Mouse (Mus musculus) MEL (cell line): Measurements from ENCODE around the gene Tuba3b. TPM values are rescaled to one million over a fixed set of nuclear protein-coding genes. Genes with fewer than 3 reads are reported as not detected.

Source experiments
- DNase-seq: peaks from one replicate; pipeline ENCODE4 v3.0.0; 2011; ENCODE audit warnings: low read depth, low spot score
- H3K27ac ChIP-seq: 2 replicates; pipeline ENCODE4 v1.5.1; 2012; ENCODE audit warnings: low read depth, mild to moderate bottlenecking, control low read depth, low read length, moderate library complexity; ENCODE audit not compliant: control insufficient read depth
- H3K27me3 ChIP-seq, 2 experiments: fragments of 150-350 bp in 1 of 2; sonication (generic) in 1 of 2; 2 replicates each; pipeline ENCODE4 v1.6.1; 2012; ENCODE audit warnings: low read length in 2 of 2, mild to moderate bottlenecking in 2 of 2, improper control_type of control experiment in 1 of 2, moderate library complexity in 1 of 2; ENCODE audit not compliant: insufficient read depth in 2 of 2, control insufficient read depth in 1 of 2
- H3K36me3 ChIP-seq, 2 experiments: 2 replicates each; pipeline ENCODE4 v1.6.1; 2012 to 2014; ENCODE audit warnings: low read length in 2 of 2, improper control_type of control experiment in 1 of 2, inconsistent platforms in 1 of 2, mild to moderate bottlenecking in 1 of 2; ENCODE audit not compliant: insufficient read depth in 2 of 2, control insufficient read depth in 1 of 2
- H3K4me1 ChIP-seq, 2 experiments: fragments of 150-350 bp in 1 of 2; sonication (generic) in 1 of 2; 2 replicates each; pipeline ENCODE4 v1.6.1; 2012; ENCODE audit warnings: low read length in 2 of 2, improper control_type of control experiment in 1 of 2, mild to moderate bottlenecking in 1 of 2; ENCODE audit not compliant: insufficient read depth in 2 of 2, control insufficient read depth in 1 of 2
- H3K4me3 ChIP-seq, 2 experiments: fragments of 150-350 bp in 1 of 2; sonication (generic) in 1 of 2; 2 replicates each; pipeline ENCODE4 v1.5.1; 2012; ENCODE audit warnings: low read depth in 2 of 2, low read length in 2 of 2, mild to moderate bottlenecking in 2 of 2, moderate library complexity in 2 of 2, control low read depth in 1 of 2, improper control_type of control experiment in 1 of 2; ENCODE audit not compliant: control insufficient read depth in 1 of 2, insufficient read depth in 1 of 2
- H3K79me2 ChIP-seq: 2 replicates; pipeline ENCODE4 v1.6.1; 2012; ENCODE audit warnings: mild to moderate bottlenecking, low read length, moderate library complexity; ENCODE audit not compliant: control insufficient read depth, poor library complexity, insufficient read depth
- H3K9ac ChIP-seq: 2 replicates; pipeline ENCODE4 v1.6.1; 2012; ENCODE audit warnings: low read depth, mild to moderate bottlenecking, control low read depth, low read length, moderate library complexity; ENCODE audit not compliant: control insufficient read depth, poor library complexity, severe bottlenecking
- H3K9me3 ChIP-seq: fragments of 150-350 bp; sonication (generic); replicated peaks from 2 replicates; pipeline ENCODE4 v1.6.1; 2012; ENCODE audit warnings: mild to moderate bottlenecking, low read length, improper control_type of control experiment, moderate library complexity; ENCODE audit not compliant: insufficient read depth
- BHLHE40 ChIP-seq: IDR thresholded peaks from 2 replicates; pipeline ENCODE4 v1.6.1; 2012; ENCODE audit warnings: low read depth, mild to moderate bottlenecking, inconsistent platforms, low read length, improper control_type of control experiment, borderline replicate concordance
- CHD2 ChIP-seq: IDR thresholded peaks from 2 replicates; pipeline ENCODE4 v1.6.1; 2011; ENCODE audit warnings: low read length, improper control_type of control experiment
- CTCF ChIP-seq, 3 experiments: IDR thresholded peaks in 2 of 3; conservative IDR thresholded peaks in 1 of 3; 2 replicates each; pipeline ENCODE4 v1.5.1; 2011 to 2012; ENCODE audit warnings: low read length in 3 of 3, low read depth in 2 of 3, mild to moderate bottlenecking in 2 of 3, improper control_type of control experiment in 1 of 3, inconsistent platforms in 1 of 3, mixed read lengths in 1 of 3, moderate library complexity in 1 of 3; ENCODE audit not compliant: control insufficient read depth in 1 of 3, insufficient read depth in 1 of 3, poor library complexity in 1 of 3, severe bottlenecking in 1 of 3
- E2F4 ChIP-seq: IDR thresholded peaks from 2 replicates; pipeline ENCODE4 v1.6.1; 2011; ENCODE audit warnings: low read depth, low read length, improper control_type of control experiment, borderline replicate concordance
- GABPA ChIP-seq: IDR thresholded peaks from 2 replicates; pipeline ENCODE4 v1.6.1; 2012; ENCODE audit warnings: low read depth, mild to moderate bottlenecking, inconsistent platforms, low read length, improper control_type of control experiment, moderate library complexity
- HCFC1 ChIP-seq: IDR thresholded peaks from 2 replicates; pipeline ENCODE4 v1.6.1; 2012; ENCODE audit warnings: low read depth, mild to moderate bottlenecking, inconsistent platforms, low read length, improper control_type of control experiment, moderate library complexity
- MAZ ChIP-seq: IDR thresholded peaks from 2 replicates; pipeline ENCODE4 v1.6.1; 2012; ENCODE audit warnings: low read depth, mild to moderate bottlenecking, inconsistent platforms, low read length, improper control_type of control experiment
- NRF1 ChIP-seq: IDR thresholded peaks from 2 replicates; pipeline ENCODE4 v1.6.1; 2014; ENCODE audit warnings: low read depth, mild to moderate bottlenecking, inconsistent platforms, low read length, improper control_type of control experiment, moderate library complexity; ENCODE audit not compliant: poor library complexity, insufficient read depth, severe bottlenecking
- POLR2A ChIP-seq, 2 experiments: IDR thresholded peaks; 2 replicates each; pipeline ENCODE4 v1.6.1; 2011 to 2012; ENCODE audit warnings: low read length in 2 of 2, mild to moderate bottlenecking in 2 of 2, control low read depth in 1 of 2, improper control_type of control experiment in 1 of 2, low read depth in 1 of 2, moderate library complexity in 1 of 2; ENCODE audit not compliant: control insufficient read depth in 1 of 2, insufficient read depth in 1 of 2, poor library complexity in 1 of 2
- RAD21 ChIP-seq: IDR thresholded peaks from 2 replicates; pipeline ENCODE4 v1.6.1; 2011; ENCODE audit warnings: mild to moderate bottlenecking, low read depth, low read length, improper control_type of control experiment
- SMC3 ChIP-seq: IDR thresholded peaks from 2 replicates; pipeline ENCODE4 v1.6.1; 2011; ENCODE audit warnings: low read depth, low read length, improper control_type of control experiment
- TAL1 ChIP-seq: IDR thresholded peaks from 2 replicates; pipeline ENCODE4 v1.6.1; 2012; ENCODE audit warnings: mild to moderate bottlenecking, inconsistent platforms, low read length, moderate library complexity, mixed read lengths
- TBP ChIP-seq: IDR thresholded peaks from 2 replicates; pipeline ENCODE4 v1.8.0; 2011; ENCODE audit warnings: low read depth, low read length, improper control_type of control experiment
- TCF12 ChIP-seq: IDR thresholded peaks from 2 replicates; pipeline ENCODE4 v1.6.1; 2014; ENCODE audit warnings: low read depth, mild to moderate bottlenecking, inconsistent platforms, low read length, improper control_type of control experiment, moderate library complexity
- ZKSCAN1 ChIP-seq: IDR thresholded peaks from 2 replicates; pipeline ENCODE4 v1.6.1; 2012; ENCODE audit warnings: low read depth, mild to moderate bottlenecking, inconsistent platforms, low read length, improper control_type of control experiment, moderate library complexity
- polyA plus RNA-seq, 2 experiments: library from polyadenylated mRNA; stranded (reverse) in 1 of 2; unstranded in 1 of 2; fragments of >175 nt in 1 of 2; fragments of >200 nt in 1 of 2; gene quantifications; 2 replicates each; pipeline versions ENCODE4 v1.2.1 to v1.2.4; 2012; ENCODE audit warnings: low replicate concordance in 2 of 2, low read depth in 1 of 2; ENCODE audit not compliant: insufficient read length in 2 of 2, insufficient read depth in 1 of 2, missing spikeins in 1 of 2
- total RNA-seq: library from RNA; depleted of rRNA; stranded (reverse); fragments of 300-350 nt; gene quantifications from 2 replicates; pipeline ENCODE4 v1.2.3, GENCODE M21; 2012

Gene Tuba3b
- total and polyA plus RNA-seq, 3 experiments: 0.06 to 0.23 TPM; not detected in 1

DNA sequence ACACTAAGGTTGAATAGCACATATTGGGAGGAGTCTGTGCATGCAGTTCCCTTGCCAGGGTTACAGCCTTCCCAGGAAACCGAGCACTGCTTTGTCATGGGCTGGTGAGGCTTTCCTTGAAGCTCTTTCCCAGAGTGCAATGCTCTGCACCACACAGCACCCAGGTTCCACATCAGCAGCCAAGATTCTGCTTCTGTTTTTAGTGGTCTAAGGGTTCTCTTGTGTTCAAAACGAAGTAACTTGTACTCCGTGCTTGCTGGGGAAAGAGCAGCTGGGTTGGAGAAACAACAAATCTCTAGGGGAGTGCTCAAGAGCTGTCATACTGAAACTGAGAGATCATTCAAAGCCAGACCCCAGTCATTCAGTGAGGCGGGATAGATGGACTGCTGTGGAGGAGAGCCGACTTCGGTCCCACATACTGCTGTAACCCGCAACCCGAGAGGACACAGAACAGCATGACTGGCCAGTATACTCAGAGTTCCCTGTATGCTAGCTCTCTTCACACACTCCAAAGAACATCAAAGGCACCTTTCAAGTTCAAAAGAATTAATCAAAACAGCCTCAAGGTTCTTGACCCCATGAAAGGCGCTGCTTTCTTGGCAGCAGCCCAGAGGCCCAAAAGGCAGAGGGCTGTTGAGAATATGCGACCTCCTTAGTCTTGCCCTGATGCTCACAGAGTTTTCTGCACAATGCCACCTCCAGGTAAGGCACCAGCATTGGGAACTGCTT is 36.9 kb upstream of the Tuba3b start:
- no peak overlapping the region for H3K27ac ChIP-seq
- no peaks in the 10 kb centered on the region for H3K36me3 ChIP-seq
- no peak for TF ChIP-seq TCF12
- TF ChIP-seq E2F4: no peak
- TF ChIP-seq TAL1: no peak
- TF ChIP-seq GABPA: no peak
- TF ChIP-seq TBP: no peak
- TF ChIP-seq SMC3: no peak
- TF ChIP-seq CHD2: no peak
- no peak for TF ChIP-seq CTCF (IDR thresholded peaks at IDR 0.05 in 2 of 3, conservative IDR thresholded peaks at IDR 0.05 in 1 of 3; ENCODE audit: control insufficient read depth in 1 of 3, insufficient read depth in 1 of 3, low read depth in 2 of 3, low read length in 3 of 3, poor library complexity in 1 of 3, severe bottlenecking in 1 of 3)
- TF ChIP-seq BHLHE40: no peak
- H3K9me3 ChIP-seq: no peaks in the 10 kb centered on the region
- no peak for DNase-seq
- no peaks in the 10 kb centered on the region for H3K4me1 ChIP-seq
- no peak overlapping the region for H3K9ac ChIP-seq
- no peaks in the 10 kb centered on the region for H3K79me2 ChIP-seq
- H3K27me3 ChIP-seq: no peaks in the 10 kb centered on the region
- no peak overlapping the region for H3K4me3 ChIP-seq

DNA sequence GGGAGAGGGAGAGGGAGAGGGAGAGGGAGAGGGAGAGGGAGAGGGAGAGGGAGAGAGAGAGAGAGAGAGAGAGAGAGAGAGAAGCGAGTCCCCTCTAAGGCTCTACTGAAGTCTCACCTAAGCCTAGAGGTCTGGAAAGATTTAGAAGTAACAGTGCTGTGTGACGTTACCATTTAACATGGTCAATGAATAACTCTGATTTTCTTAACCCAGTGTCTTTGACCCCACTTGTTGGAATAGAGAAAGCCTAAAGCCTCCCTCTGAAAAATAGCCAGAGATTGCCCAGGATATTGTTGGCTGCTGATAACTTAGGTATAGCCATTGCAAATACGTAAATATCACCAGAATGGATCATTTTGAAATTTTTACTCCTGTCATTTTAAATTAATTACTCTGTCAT is 35.8 kb upstream of the Tuba3b start:
- Histone ChIP-seq H3K9ac (no peak overlapping the region), H3K27me3 (no peaks in the 10 kb centered on the region), H3K36me3 (no peaks in the 10 kb centered on the region), H3K4me3 (no peak overlapping the region), H3K27ac (no peak overlapping the region), H3K4me1 (no peaks in the 10 kb centered on the region), H3K9me3 (no peaks in the 10 kb centered on the region), H3K79me2 (no peaks in the 10 kb centered on the region)
- DNase-seq: no peak
- no peak for TF ChIP-seq NRF1
- TF ChIP-seq MAZ: no peak
- no peak for TF ChIP-seq POLR2A (IDR thresholded peaks at IDR 0.05; ENCODE audit: control insufficient read depth in 1 of 2, insufficient read depth in 1 of 2, low read depth in 1 of 2, low read length in 2 of 2, poor library complexity in 1 of 2)
- no peak for TF ChIP-seq HCFC1
- no peak for TF ChIP-seq CHD2
- TF ChIP-seq TBP: no peak
- TF ChIP-seq ZKSCAN1: no peak
- TF ChIP-seq RAD21: no peak
